Mouse (Mus musculus): ENCODE measurements around the gene Lmo4. TPM values are rescaled to one million over a fixed set of nuclear protein-coding genes. Genes with fewer than 3 reads are reported as not detected.

Gene Lmo4
- polyA plus RNA-seq, 1 experiment = 71.7 TPM

- Histone ChIP-seq H3K4me3 (replicated peaks; ENCODE audit: extremely low read depth, low read depth, low read length) (no peak overlapping the region), H3K4me1 (ENCODE audit: control insufficient read depth, insufficient read depth, low read length) (peaks cover 4% of the 10 kb centered on the region; the same call in 1 of the 2 replicates)
- TF ChIP-seq POLR2A (IDR thresholded peaks at IDR 0.05; ENCODE audit: borderline replicate concordance, extremely low read depth, low read depth, low read length) = no peak
- TF ChIP-seq CTCF (IDR thresholded peaks at IDR 0.05; ENCODE audit: insufficient read depth, low read length) = no peak
- no peak for DNase-seq
- 64% methylated on average over 7 of the region's 7 CpGs for WGBS
Observed at GRCm38 (mm10) chr3:144231419-144231818, 26.4 kb upstream of the Lmo4 start.

GRCm38 (mm10) chr3:144230016-144230415, 25.0 kb upstream of the Lmo4 start:
- 77% methylated on average over 9 of the region's 9 CpGs for WGBS
- DNase-seq = no peak
- TF ChIP-seq CTCF (IDR thresholded peaks at IDR 0.05; ENCODE audit: insufficient read depth, low read length) (no peak), POLR2A (IDR thresholded peaks at IDR 0.05; ENCODE audit: borderline replicate concordance, extremely low read depth, low read depth, low read length) (no peak)

GRCm38 (mm10) chr3:144229312-144229711, 24.3 kb upstream of the Lmo4 start:
- WGBS = 74% methylated on average over 7 of the region's 7 CpGs
- H3K4me3 ChIP-seq (replicated peaks; ENCODE audit: extremely low read depth, low read depth, low read length) = no peak overlapping the region
- no peak for TF ChIP-seq CTCF (IDR thresholded peaks at IDR 0.05; ENCODE audit: insufficient read depth, low read length)
- TF ChIP-seq POLR2A (IDR thresholded peaks at IDR 0.05; ENCODE audit: borderline replicate concordance, extremely low read depth, low read depth, low read length) = no peak

More at GRCm38 (mm10) chr3:144230016-144230415, 25.0 kb upstream of the Lmo4 start:
- Histone ChIP-seq H3K4me1 (ENCODE audit: control insufficient read depth, insufficient read depth, low read length) (peaks cover 4% of the 10 kb centered on the region; the same call in 1 of the 2 replicates), H3K4me3 (replicated peaks; ENCODE audit: extremely low read depth, low read depth, low read length) (no peak overlapping the region)

GRCm38 (mm10) chr3:144225456-144226240, 20.6 kb upstream of the Lmo4 start:
- no peak overlapping the region for H3K4me3 ChIP-seq (replicated peaks; ENCODE audit: extremely low read depth, low read depth, low read length)
- DNase-seq = no peak
- WGBS = 41% methylated on average over 9 of the region's 9 CpGs
- H3K4me1 ChIP-seq (ENCODE audit: control insufficient read depth, insufficient read depth, low read length) = no peaks in the 10 kb centered on the region
- TF ChIP-seq CTCF (IDR thresholded peaks at IDR 0.05; ENCODE audit: insufficient read depth, low read length) (no peak), POLR2A (IDR thresholded peaks at IDR 0.05; ENCODE audit: borderline replicate concordance, extremely low read depth, low read depth, low read length) (no peak)

More at GRCm38 (mm10) chr3:144229312-144229711, 24.3 kb upstream of the Lmo4 start:
- H3K4me1 ChIP-seq (ENCODE audit: control insufficient read depth, insufficient read depth, low read length) = peaks cover 4% of the 10 kb centered on the region; the same call in 1 of the 2 replicates
- no peak for DNase-seq

GRCm38 (mm10) chr3:144224594-144224993, 19.6 kb upstream of the Lmo4 start:
- DNase-seq = no peak
- Histone ChIP-seq H3K4me3 (replicated peaks; ENCODE audit: extremely low read depth, low read depth, low read length) (no peak overlapping the region), H3K4me1 (ENCODE audit: control insufficient read depth, insufficient read depth, low read length) (no peaks in the 10 kb centered on the region)
- 80% methylated on average over 7 of the region's 7 CpGs for WGBS
- TF ChIP-seq CTCF (IDR thresholded peaks at IDR 0.05; ENCODE audit: insufficient read depth, low read length) (no peak), POLR2A (IDR thresholded peaks at IDR 0.05; ENCODE audit: borderline replicate concordance, extremely low read depth, low read depth, low read length) (no peak)

GRCm38 (mm10) chr3:144223377-144224105, 18.5 kb upstream of the Lmo4 start:
- no peak for TF ChIP-seq POLR2A (IDR thresholded peaks at IDR 0.05; ENCODE audit: borderline replicate concordance, extremely low read depth, low read depth, low read length)
- TF ChIP-seq CTCF (IDR thresholded peaks at IDR 0.05; ENCODE audit: insufficient read depth, low read length) = no peak
- DNase-seq = no peak
- H3K4me1 ChIP-seq (ENCODE audit: control insufficient read depth, insufficient read depth, low read length) = no peaks in the 10 kb centered on the region
- 87% methylated on average over 20 of the region's 20 CpGs for WGBS
- H3K4me3 ChIP-seq (replicated peaks; ENCODE audit: extremely low read depth, low read depth, low read length) = no peak overlapping the region

- no peaks in the 10 kb centered on the region for H3K4me1 ChIP-seq (ENCODE audit: control insufficient read depth, insufficient read depth, low read length)
- TF ChIP-seq CTCF (IDR thresholded peaks at IDR 0.05; ENCODE audit: insufficient read depth, low read length) (no peak), POLR2A (IDR thresholded peaks at IDR 0.05; ENCODE audit: borderline replicate concordance, extremely low read depth, low read depth, low read length) (no peak)
- DNase-seq = no peak
- 64% methylated on average over 9 of the region's 9 CpGs for WGBS
- no peak overlapping the region for H3K4me3 ChIP-seq (replicated peaks; ENCODE audit: extremely low read depth, low read depth, low read length)
Observed at GRCm38 (mm10) chr3:144222381-144222780, 17.4 kb upstream of the Lmo4 start.

- 50% methylated on average over 5 of the region's 5 CpGs for WGBS
- no peak overlapping the region for H3K4me3 ChIP-seq (replicated peaks; ENCODE audit: extremely low read depth, low read depth, low read length)
- peaks cover 4% of the 10 kb centered on the region for H3K4me1 ChIP-seq (ENCODE audit: control insufficient read depth, insufficient read depth, low read length)
- TF ChIP-seq POLR2A (IDR thresholded peaks at IDR 0.05; ENCODE audit: borderline replicate concordance, extremely low read depth, low read depth, low read length) = no peak
- TF ChIP-seq CTCF (IDR thresholded peaks at IDR 0.05; ENCODE audit: insufficient read depth, low read length) = peak; percentile 49; the same call in 1 of the 2 replicates
- peak; percentile 60 for DNase-seq
Observed at GRCm38 (mm10) chr3:144207498-144207897, 2.5 kb upstream of the Lmo4 start.

GRCm38 (mm10) chr3:144206942-144207341, 1.9 kb upstream of the Lmo4 start:
- DNase-seq = no peak
- H3K4me3 ChIP-seq (replicated peaks; ENCODE audit: extremely low read depth, low read depth, low read length) = no peak overlapping the region
- H3K4me1 ChIP-seq (ENCODE audit: control insufficient read depth, insufficient read depth, low read length) = peaks cover 4% of the 10 kb centered on the region
- WGBS = 93% methylated on average over 1 of the region's 1 CpGs
- no peak for TF ChIP-seq CTCF (IDR thresholded peaks at IDR 0.05; ENCODE audit: insufficient read depth, low read length)
- TF ChIP-seq POLR2A (IDR thresholded peaks at IDR 0.05; ENCODE audit: borderline replicate concordance, extremely low read depth, low read depth, low read length) = no peak

All from lung, adult 2 months (tissue).